Mouse (Mus musculus): ENCODE measurements around the gene Khsrp.

DNA sequence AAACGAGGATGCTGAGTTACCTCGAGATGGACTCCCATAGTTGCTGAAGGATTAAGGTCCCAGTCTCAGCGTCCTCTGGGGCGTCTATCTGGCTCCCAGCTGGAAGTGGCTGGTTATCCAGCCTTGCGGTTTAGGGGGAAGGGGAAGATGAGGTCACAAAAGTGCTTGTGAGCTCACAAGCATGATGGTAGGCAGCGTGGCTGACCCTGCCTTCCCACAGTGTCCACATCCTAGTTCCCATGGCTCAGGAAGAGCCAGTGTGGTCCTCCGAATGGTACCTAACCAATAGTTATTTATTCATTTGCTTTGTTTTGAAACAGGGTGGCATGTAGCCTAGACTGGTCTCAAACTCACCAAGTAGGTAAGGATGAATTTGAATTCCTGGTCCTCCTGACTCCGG lies 10.2 kb upstream of the Khsrp start, which contains the start of gene Slc25a41:
- TF ChIP-seq CTCF (IDR thresholded peaks at IDR 0.05; ENCODE audit: insufficient read depth, low read depth, low read length) (no peak), POLR2A (IDR thresholded peaks at IDR 0.05; ENCODE audit: insufficient read depth, low read depth, low read length) (no peak)

Data from olfactory bulb, adult 2 months (tissue).